Mouse (Mus musculus) C2C12 (cell line): ENCODE data around the gene Tpcn1.

Experiments
- CEBPB ChIP-seq: IDR thresholded peaks from one replicate; pipeline ENCODE4 v1.6.1; 2011; ENCODE audit warnings: low read depth, mild to moderate bottlenecking, control low read depth, moderate library complexity
- CTCF ChIP-seq: IDR thresholded peaks from one replicate; pipeline ENCODE4 v1.5.1; 2011; ENCODE audit not compliant: control insufficient read depth, insufficient read depth, insufficient read length
- MAX ChIP-seq: IDR thresholded peaks from one replicate; pipeline ENCODE4 v1.6.1; 2011; ENCODE audit warnings: mild to moderate bottlenecking, control low read depth
- MYOD1 ChIP-seq: IDR thresholded peaks from one replicate; pipeline ENCODE4 v1.6.1; 2011; ENCODE audit warnings: low read depth; ENCODE audit not compliant: control insufficient read depth, insufficient read length
- MYOG ChIP-seq: IDR thresholded peaks from one replicate; pipeline ENCODE4 v1.6.1; 2011; ENCODE audit not compliant: control insufficient read depth, insufficient read length; ENCODE audit errors: extremely low read depth
- USF1 ChIP-seq: IDR thresholded peaks from one replicate; pipeline ENCODE4 v1.6.1; 2011; ENCODE audit warnings: low read depth, mild to moderate bottlenecking, control low read depth, moderate library complexity

DNA sequence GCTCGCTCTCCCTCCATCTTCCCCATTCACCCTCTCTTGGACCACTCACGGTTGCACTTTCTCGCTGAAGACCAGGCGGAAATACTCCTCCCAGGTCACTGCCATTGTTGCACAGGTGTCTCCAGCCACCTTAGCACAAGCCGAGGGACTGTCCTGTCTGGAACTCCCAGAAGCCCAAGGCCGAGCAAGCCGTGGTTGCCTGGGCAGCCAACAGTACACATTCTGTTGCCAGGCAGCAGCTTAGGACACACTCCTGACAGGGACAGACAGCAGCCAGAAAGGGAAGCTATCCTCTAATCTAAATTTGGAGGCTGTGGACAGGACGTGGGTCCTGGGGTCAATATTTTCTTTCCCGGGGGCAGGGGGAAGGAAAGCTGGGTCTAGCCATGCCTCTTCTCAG lies 45.7 kb upstream of the Tpcn1 start, which contains the start of gene Cfap73:
- TF ChIP-seq MYOD1 (no peak), CTCF (no peak), MAX (no peak), CEBPB (no peak), MYOG (no peak), USF1 (no peak)
